In the genomic region with DNA sequence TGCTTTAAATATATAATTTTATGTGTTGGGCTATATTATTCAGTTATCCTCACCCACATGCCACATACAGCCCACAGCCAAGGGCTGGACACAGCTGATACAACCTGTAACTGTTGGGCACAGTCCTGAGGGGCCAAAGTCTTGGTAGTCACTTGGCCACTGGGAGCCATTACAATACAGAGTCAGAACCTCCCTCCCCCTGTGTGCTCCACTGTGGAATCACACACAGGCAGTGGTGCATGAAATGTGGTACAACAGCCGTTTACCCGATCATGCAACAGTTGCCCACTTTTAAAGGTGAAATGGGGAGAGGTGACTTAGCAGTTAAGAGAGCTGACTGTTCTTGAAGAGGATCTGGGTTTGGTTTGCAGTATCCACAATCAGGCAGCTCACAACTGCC, we compare ENCODE assay signal across 21 mouse cellular contexts. TPM values are rescaled to one million over a fixed set of nuclear protein-coding genes. Genes with fewer than 3 reads are reported as not detected.
A peak's percentile ranks its signal among the peaks of the same experiment; 100 is the strongest.
DNase-seq lines count a peak whose midpoint lies in the region; ATAC-seq and TF ChIP-seq lines count a peak whose summit lies in the region.
"Had no signal": no experiment of that assay in that cellular context is flagged by ENCODE, and none has a peak within 500 bp of the region (broad histone marks: within the 10 kb centered on the region; RNA-seq: fewer than 3 reads in every experiment).

No protein-coding gene starts in this region.

- H3K4me1 ChIP-seq in kidney, adult 2 months (ENCODE audit: control insufficient read depth, insufficient read depth, low read length) = peaks cover 78% of the 10 kb centered on the region
- peaks cover 16% of the 10 kb centered on the region for H3K4me1 ChIP-seq in kidney, embryonic 14.5 days (ENCODE audit: control insufficient read depth, insufficient read depth, low read length)
- peaks cover 43% of the 10 kb centered on the region for H3K4me1 ChIP-seq in olfactory bulb, adult 2 months (ENCODE audit: control insufficient read depth, insufficient read depth, low read length)

- no peaks in the 10 kb centered on the region for H3K27me3 ChIP-seq in kidney, adult 2 months (replicated peaks; ENCODE audit: control insufficient read depth, insufficient read depth, low read length)
- H3K27me3 ChIP-seq in kidney, embryonic 14.5 days (ENCODE audit: control insufficient read depth, insufficient read depth, low read length) = no peaks in the 10 kb centered on the region
- H3K27me3 ChIP-seq: CH12.LX, Patski had no signal

- no peak overlapping the region for H3K4me2 ChIP-seq in kidney, embryonic 14.5 days (replicated peaks; ENCODE audit: low read depth, low read length)

- TF ChIP-seq CTCF in kidney, adult 2 months (conservative IDR thresholded peaks at IDR 0.05; ENCODE audit: insufficient read depth, insufficient read length, low read depth, low read length) = no peak
- no peak for TF ChIP-seq CTCF in olfactory bulb, adult 2 months (IDR thresholded peaks at IDR 0.05; ENCODE audit: insufficient read depth, low read depth, low read length)

- no peak overlapping the region for H3K9ac ChIP-seq in kidney, embryonic 14.5 days (ENCODE audit: low read depth, low read length)

- no peaks in the 10 kb centered on the region for H3K36me3 ChIP-seq in kidney, adult 2 months (ENCODE audit: control insufficient read depth, insufficient read depth, low read length)
- H3K36me3 ChIP-seq in kidney, embryonic 14.5 days (ENCODE audit: control insufficient read depth, insufficient read depth, low read length) = no peaks in the 10 kb centered on the region

- no peak overlapping the region for H3K4me3 ChIP-seq in kidney, adult 2 months (ENCODE audit: insufficient read depth, low read depth, low read length)
- no peak overlapping the region for H3K4me3 ChIP-seq in kidney, embryonic 14.5 days (ENCODE audit: low read length)
- H3K4me3 ChIP-seq in olfactory bulb, adult 2 months (ENCODE audit: insufficient read depth, low read depth, low read length) = no peak overlapping the region

- no peaks in the 10 kb centered on the region for H3K9me3 ChIP-seq in kidney, embryonic 14.5 days (ENCODE audit: control insufficient read depth, low read length)
- H3K9me3 ChIP-seq: G1E had no signal

- H3K27ac ChIP-seq in kidney, adult 2 months (ENCODE audit: insufficient read depth, low read depth, low read length) = peak overlapping the region; percentile 16; the same call in 1 of the 2 replicates
- no peak overlapping the region for H3K27ac ChIP-seq in kidney, embryonic 14.5 days (ENCODE audit: low read depth, low read length)
- H3K27ac ChIP-seq in olfactory bulb, adult 2 months (ENCODE audit: insufficient read depth, low read depth, low read length) = peak overlapping the region; percentile 95

- DNase-seq in kidney, adult 2 months = peak; percentile 58
- no peak for DNase-seq in kidney, adult 18-20 months
- DNase-seq in kidney, adult 9 months = peak; percentile 68
- no peak for DNase-seq in gastrocnemius, postnatal 25 days
- DNase-seq: adrenal gland, adult 2 months; adrenal gland, adult 8-10 months; adrenal gland, postnatal 10 days; adrenal gland, postnatal 14 days; adrenal gland, postnatal 25 days; adrenal gland, postnatal 36 days; B cell, adult 2 months; cerebellum, adult 11 months; cerebellum, adult 11-12 months; cerebellum, adult 18-20 months had no signal

- TF ChIP-seq POLR2A in kidney, adult 2 months (IDR thresholded peaks at IDR 0.05; ENCODE audit: low read depth, low read length) = no peak
- TF ChIP-seq POLR2A in olfactory bulb, adult 2 months (IDR thresholded peaks at IDR 0.05; ENCODE audit: insufficient read depth, low read depth, low read length) = no peak

- WGBS in kidney, adult 2 months = 35% methylated on average over 2 of the region's 2 CpGs
- WGBS in kidney, embryonic 14.5 days = 66% methylated on average over 2 of the region's 2 CpGs
- WGBS in olfactory bulb, adult 2 months = 91% methylated on average over 2 of the region's 2 CpGs

- ATAC-seq in kidney, embryonic 14.5 days (ENCODE audit: low FRiP score, low TSS enrichment) = no peak
- ATAC-seq: activated CD4-positive, CD25-positive, alpha-beta regulatory T cell, adult 4 months; CD4-positive, CD25-positive, alpha-beta regulatory T cell, adult 4 months; Patski had no signal

RNA-seq across cellular contexts. Expression of gene Pacsin2, which starts 14.4 kb away (rescaled TPM):
- 116 and 126 TPM in 2 replicates for polyA plus RNA-seq in kidney, adult 2 months (2012; rRNA removed)
- 37.9 and 64.2 TPM in 2 replicates for polyA plus RNA-seq in kidney, embryonic 14.5 days (2014; fragmentation: Nextera tagmentation; extraction: Ambion mirVana)
- polyA plus RNA-seq in olfactory bulb, adult 2 months (2012; ENCODE audit: insufficient read depth, insufficient read length, low replicate concordance, missing spikeins) = 149 TPM in 1 of 2 replicates, not detected in the other
- total RNA-seq in gastrocnemius, postnatal 25 days (2021) = 10 to 100 TPM; 51.6 to 53.8 TPM

Comparison
In these comparisons a context has a peak if more than half of its experiments do, and no peak if none do; other contexts are left out.
1. DNase-seq: peak in kidney, adult 2 months (single experiment) and kidney, adult 9 months (single experiment); none in kidney, adult 18-20 months (single experiment) and gastrocnemius, postnatal 25 days (single experiment).